Mouse (Mus musculus) small intestine, adult 2 months (tissue): Measurements from ENCODE around the gene Gm10644. TPM values are rescaled to one million over a fixed set of nuclear protein-coding genes. Genes with fewer than 3 reads are reported as not detected.

Experiments
- H3K27ac ChIP-seq: fragments of 200-500 bp; 2 replicates; pipeline ENCODE4 v1.5.1; 2012; ENCODE audit warnings: low read depth, low read length, control low read depth, inconsistent platforms; ENCODE audit not compliant: insufficient read depth
- H3K27me3 ChIP-seq: fragments of 200-500 bp; 2 replicates; pipeline ENCODE4 v1.6.1; 2012; ENCODE audit warnings: mild to moderate bottlenecking, moderate library complexity, low read length, inconsistent platforms; ENCODE audit not compliant: control insufficient read depth, insufficient read depth
- H3K36me3 ChIP-seq: fragments of 200-500 bp; 2 replicates; pipeline ENCODE4 v1.6.1; 2012; ENCODE audit warnings: mild to moderate bottlenecking, low read length, control low read depth, inconsistent platforms; ENCODE audit not compliant: control insufficient read depth, insufficient read depth
- H3K4me1 ChIP-seq: fragments of 200-500 bp; 2 replicates; pipeline ENCODE4 v1.6.1; 2012; ENCODE audit warnings: low read length, inconsistent platforms, mixed read lengths; ENCODE audit not compliant: control insufficient read depth, insufficient read depth, insufficient read length
- H3K4me3 ChIP-seq: fragments of 200-500 bp; 2 replicates; pipeline ENCODE4 v1.5.1; 2012; ENCODE audit warnings: low read depth, mild to moderate bottlenecking, control low read depth, inconsistent platforms, low read length, moderate library complexity
- CTCF ChIP-seq: fragments of 200-500 bp; IDR thresholded peaks from 2 replicates; pipeline ENCODE4 v1.5.1; 2012; ENCODE audit warnings: low read depth, mild to moderate bottlenecking, control low read depth, inconsistent platforms, low read length, moderate library complexity, mixed read lengths; ENCODE audit not compliant: insufficient replicate concordance, insufficient read length; ENCODE audit errors: extremely low read depth
- POLR2A ChIP-seq: fragments of 200-500 bp; IDR thresholded peaks from 2 replicates; pipeline ENCODE4 v1.6.1; 2012; ENCODE audit warnings: low read depth, mild to moderate bottlenecking, control low read depth, inconsistent platforms, low read length, moderate library complexity
- WGBS: fragments of 180-500 bp; shearing (Covaris S2); methylation state at CpG from one replicate; pipeline ENCODE4 v1.1.7; 2018; 5-methylcytosine and 5-hydroxymethylcytosine counted together
- polyA plus RNA-seq: library from polyadenylated mRNA; depleted of rRNA; stranded (reverse); fragments of >200 nt; gene quantifications from 2 replicates; pipeline ENCODE4 v1.2.3, GENCODE M21; 2012

Gene Gm10644
- polyA plus RNA-seq, 1 experiment: 0.44 TPM

DNA sequence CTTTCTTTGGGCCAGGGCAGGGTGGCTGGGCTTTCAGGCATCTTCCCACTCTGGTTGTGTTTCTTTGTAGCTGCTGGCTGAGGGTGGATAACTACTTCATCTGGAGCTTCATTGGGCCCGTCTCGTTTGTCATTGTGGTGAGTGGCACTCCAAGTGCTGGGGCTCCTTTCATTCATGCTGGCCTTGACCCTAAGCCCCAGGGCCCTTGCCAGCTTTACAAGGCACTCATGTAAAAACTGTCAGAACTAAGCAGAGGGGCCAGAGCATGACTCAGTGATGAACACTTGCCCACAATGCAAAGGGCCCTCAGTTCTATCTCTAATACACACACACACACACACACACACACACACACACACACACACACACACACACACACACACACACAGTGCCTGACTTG lies 20.0 kb downstream of the Gm10644 start:
- Histone ChIP-seq H3K27me3 (no peaks in the 10 kb centered on the region), H3K4me3 (no peak overlapping the region), H3K27ac (no peak overlapping the region), H3K4me1 (no peaks in the 10 kb centered on the region), H3K36me3 (0 out of 2 replicates have a peak, but pooled peaks cover 3% of the 10 kb centered on the region)
- 92% methylated on average over 2 of the region's 2 CpGs for WGBS
- TF ChIP-seq CTCF: no peak
- no peak for TF ChIP-seq POLR2A

DNA sequence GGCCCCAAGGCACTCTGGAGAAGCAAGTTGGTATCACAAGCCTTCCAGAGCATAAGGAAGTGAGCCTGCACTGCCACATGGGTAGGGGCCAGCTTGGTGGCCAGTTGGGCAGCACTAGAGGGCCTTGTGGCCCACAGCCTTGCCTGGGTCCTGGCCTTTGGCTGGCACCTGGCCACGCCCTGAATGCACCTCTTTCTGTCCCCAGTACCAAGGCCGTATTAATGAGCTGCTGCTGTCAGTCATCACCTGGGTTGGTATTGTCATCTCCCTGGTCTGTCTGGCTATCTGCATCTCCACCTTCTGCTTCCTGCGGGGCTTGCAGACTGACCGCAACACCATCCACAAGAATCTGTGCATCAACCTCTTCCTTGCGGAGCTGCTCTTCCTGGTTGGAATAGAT lies 20.8 kb downstream of the Gm10644 start:
- H3K4me3 ChIP-seq: no peak overlapping the region
- H3K4me1 ChIP-seq: no peaks in the 10 kb centered on the region
- 0 out of 2 replicates have a peak, but pooled peaks cover 3% of the 10 kb centered on the region for H3K36me3 ChIP-seq
- WGBS: 78% methylated on average over 5 of the region's 5 CpGs
- TF ChIP-seq CTCF: no peak
- no peak for TF ChIP-seq POLR2A
- H3K27ac ChIP-seq: no peak overlapping the region
- no peaks in the 10 kb centered on the region for H3K27me3 ChIP-seq

DNA sequence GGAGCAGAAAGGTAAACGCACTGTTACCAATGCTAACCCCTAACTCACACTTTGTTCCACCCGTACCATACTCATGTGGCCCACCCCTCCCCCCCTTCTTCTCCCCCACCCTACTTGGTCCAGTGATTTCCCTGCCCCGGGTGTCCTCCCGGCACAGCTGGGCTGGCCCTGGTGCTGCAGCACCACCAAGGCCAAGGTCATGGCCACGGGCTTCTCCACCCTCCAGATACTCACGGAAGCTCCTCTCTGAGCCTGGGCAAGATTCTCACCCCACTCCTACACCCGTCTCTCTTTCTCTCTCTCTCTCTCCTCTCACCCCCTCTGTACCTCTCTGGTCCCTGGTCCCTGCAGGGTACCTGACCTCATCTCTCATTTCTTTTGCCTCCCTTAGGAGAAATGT lies 28.7 kb downstream of the Gm10644 start:
- no peak for TF ChIP-seq CTCF
- H3K36me3 ChIP-seq: no peaks in the 10 kb centered on the region
- no peak overlapping the region for H3K27ac ChIP-seq
- no peaks in the 10 kb centered on the region for H3K27me3 ChIP-seq
- no peaks in the 10 kb centered on the region for H3K4me1 ChIP-seq
- no peak overlapping the region for H3K4me3 ChIP-seq
- WGBS: 59% methylated on average over 7 of the region's 7 CpGs

DNA sequence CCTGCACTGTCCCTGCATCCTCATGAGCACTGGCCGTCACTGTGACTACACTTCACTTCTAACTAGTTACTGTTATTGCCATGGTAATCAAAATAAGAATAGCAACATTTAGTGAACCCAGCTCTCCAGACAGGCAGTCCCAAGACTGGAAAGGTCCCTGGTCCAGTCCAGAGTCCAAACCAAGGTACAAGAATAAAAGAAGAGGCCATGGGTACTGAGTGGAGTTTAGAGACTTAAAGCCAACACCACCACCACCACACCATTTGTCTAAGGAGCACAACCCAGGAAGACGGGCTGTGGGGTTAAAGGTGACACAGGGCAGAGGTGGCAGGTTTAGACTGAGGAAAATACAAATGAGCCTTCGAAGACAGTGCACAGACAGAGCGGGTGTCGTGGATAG lies 30.4 kb downstream of the Gm10644 start:
- Histone ChIP-seq H3K4me1 (no peaks in the 10 kb centered on the region), H3K27ac (no peak overlapping the region), H3K27me3 (no peaks in the 10 kb centered on the region), H3K4me3 (no peak overlapping the region), H3K36me3 (no peaks in the 10 kb centered on the region)
- no peak for TF ChIP-seq CTCF
- no peak for TF ChIP-seq POLR2A
- WGBS: 87% methylated on average over 5 of the region's 5 CpGs

DNA sequence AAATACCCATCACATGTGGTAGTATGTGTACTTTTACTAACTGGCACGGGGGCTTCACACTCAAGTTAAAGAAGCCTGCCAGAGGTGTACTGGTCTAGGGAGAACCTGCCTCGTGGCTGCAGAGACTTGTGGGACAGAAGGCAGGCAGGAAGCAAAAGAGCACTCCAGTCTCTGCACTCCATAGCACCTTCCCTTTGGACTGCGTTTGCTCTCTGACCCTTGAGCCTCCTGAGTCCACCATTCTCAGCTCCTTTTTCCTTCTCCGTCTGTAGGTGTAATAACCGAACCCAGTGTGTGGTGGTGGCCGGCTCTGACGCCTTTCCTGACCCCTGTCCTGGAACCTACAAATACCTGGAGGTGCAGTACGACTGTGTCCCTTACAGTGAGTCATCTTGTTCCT lies 32.3 kb downstream of the Gm10644 start:
- no peak for TF ChIP-seq CTCF
- TF ChIP-seq POLR2A: no peak
- Histone ChIP-seq H3K4me3 (no peak overlapping the region), H3K27me3 (no peaks in the 10 kb centered on the region), H3K27ac (no peak overlapping the region), H3K4me1 (no peaks in the 10 kb centered on the region), H3K36me3 (no peaks in the 10 kb centered on the region)
- WGBS: 82% methylated on average over 8 of the region's 8 CpGs

DNA sequence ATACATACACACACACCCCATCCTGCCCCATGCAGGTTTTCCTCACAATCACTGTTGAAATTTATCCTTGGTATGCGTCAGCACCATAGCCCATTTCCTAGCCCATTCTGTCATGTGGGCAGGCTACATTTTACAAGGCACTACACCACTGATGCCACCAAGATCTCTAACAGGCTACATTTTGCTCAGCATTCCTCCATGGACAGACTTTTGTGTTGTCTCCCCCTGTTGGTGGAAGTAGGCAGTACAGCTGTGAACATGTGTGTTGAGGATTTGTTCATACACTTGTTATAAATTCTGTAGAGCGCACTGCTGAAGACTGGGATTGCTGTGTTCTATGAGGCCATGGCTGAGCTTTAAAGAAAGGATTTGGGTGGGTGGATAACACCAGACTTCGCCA lies 33.4 kb downstream of the Gm10644 start:
- 80% methylated on average over 3 of the region's 3 CpGs for WGBS
- Histone ChIP-seq H3K36me3 (no peaks in the 10 kb centered on the region), H3K27ac (no peak overlapping the region), H3K4me3 (no peak overlapping the region), H3K27me3 (no peaks in the 10 kb centered on the region), H3K4me1 (no peaks in the 10 kb centered on the region)
- TF ChIP-seq CTCF (no peak), POLR2A (no peak)

DNA sequence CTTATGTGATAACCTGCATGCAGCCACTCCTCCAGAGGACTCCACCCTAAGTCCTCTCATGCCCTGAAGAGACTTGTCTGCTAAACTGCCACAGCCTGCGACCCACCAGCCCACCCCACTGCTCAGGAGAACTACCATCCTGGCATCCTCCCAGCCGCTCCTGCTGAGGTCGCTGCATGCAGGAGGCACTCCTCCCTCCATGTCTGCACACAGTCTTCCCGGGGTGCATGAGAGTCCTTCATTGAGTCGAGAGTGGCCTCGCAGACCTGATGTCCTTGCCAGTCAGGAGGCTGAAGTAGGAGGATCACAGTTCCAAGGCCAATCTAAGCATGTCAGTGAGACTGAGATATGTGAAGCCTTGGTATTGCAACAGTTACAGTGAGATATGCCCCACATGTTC lies 37.4 kb downstream of the Gm10644 start:
- Histone ChIP-seq H3K27ac (no peak overlapping the region), H3K36me3 (no peaks in the 10 kb centered on the region), H3K27me3 (no peaks in the 10 kb centered on the region), H3K4me3 (no peak overlapping the region), H3K4me1 (no peaks in the 10 kb centered on the region; the same call in 1 of the 2 replicates)
- no peak for TF ChIP-seq CTCF
- TF ChIP-seq POLR2A: no peak
- 68% methylated on average over 6 of the region's 6 CpGs for WGBS

DNA sequence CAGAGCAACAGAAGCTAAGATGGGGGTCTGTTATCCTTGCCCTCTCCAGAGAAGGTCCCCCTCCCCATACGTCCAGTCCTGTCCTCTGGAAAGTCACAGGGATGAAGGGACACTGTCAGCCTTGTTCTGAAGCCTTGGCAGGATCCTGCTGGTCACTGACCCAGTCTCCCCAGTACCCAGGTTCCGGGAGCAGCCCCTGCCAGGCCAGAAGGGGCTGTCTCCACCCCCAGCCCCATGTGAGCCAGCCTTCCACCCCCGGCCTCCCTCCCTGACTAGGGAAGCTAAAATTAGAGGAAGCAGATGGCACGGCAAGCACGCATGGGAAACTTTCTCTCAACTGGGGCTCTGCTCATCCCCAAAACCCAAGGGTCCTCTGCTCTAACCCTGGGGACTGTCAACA lies 39.0 kb downstream of the Gm10644 start:
- TF ChIP-seq POLR2A: no peak
- TF ChIP-seq CTCF: no peak
- no peaks in the 10 kb centered on the region for H3K27me3 ChIP-seq
- no peak overlapping the region for H3K4me3 ChIP-seq
- no peaks in the 10 kb centered on the region for H3K36me3 ChIP-seq
- no peak overlapping the region for H3K27ac ChIP-seq
- WGBS: 90% methylated on average over 5 of the region's 5 CpGs
- H3K4me1 ChIP-seq: no peaks in the 10 kb centered on the region; the same call in 1 of the 2 replicates
